Mouse (Mus musculus) stomach, postnatal 0 days (tissue): Measurements from ENCODE around the gene Tsfm. TPM values are rescaled to one million over a fixed set of nuclear protein-coding genes. Genes with fewer than 3 reads are reported as not detected.
A peak's percentile ranks its signal among the peaks of the same experiment; 100 is the strongest.

Source experiments
- ATAC-seq: fragments of 200-750 bp; cut with Nextera tagmentation; 2 replicates; pipeline ENCODE4 v1.8.0; 2017; ENCODE audit not compliant: low FRiP score, low TSS enrichment
- DNase-seq: peaks from one replicate; pipeline ENCODE4 v3.0.0-alpha.2; 2016; ENCODE audit warnings: low spot score
- H3K27ac ChIP-seq: fragments of 300-500 bp; sonication (generic); replicated peaks from 2 replicates; pipeline ENCODE4 v1.5.1; 2014; ENCODE audit warnings: mild to moderate bottlenecking, control low read depth
- H3K27me3 ChIP-seq: fragments of 300-500 bp; sonication (generic); 2 replicates; pipeline ENCODE4 v1.6.1; 2014; ENCODE audit warnings: low read length; ENCODE audit not compliant: control insufficient read depth, insufficient read depth
- H3K36me3 ChIP-seq: fragments of 300-500 bp; sonication (generic); 2 replicates; pipeline ENCODE4 v1.6.1; 2014; ENCODE audit warnings: low read length, mixed read lengths; ENCODE audit not compliant: control insufficient read depth, insufficient read depth
- H3K4me1 ChIP-seq: fragments of 300-500 bp; sonication (generic); replicated peaks from 2 replicates; pipeline ENCODE4 v1.6.1; 2014; ENCODE audit warnings: antibody characterized with exemption; ENCODE audit not compliant: control insufficient read depth, insufficient read depth
- H3K4me2 ChIP-seq: fragments of 300-500 bp; sonication (generic); replicated peaks from 2 replicates; pipeline ENCODE4 v1.6.1; 2014; ENCODE audit warnings: low read depth, mild to moderate bottlenecking, control low read depth, moderate library complexity
- H3K4me3 ChIP-seq: fragments of 300-500 bp; sonication (generic); 2 replicates; pipeline ENCODE4 v1.5.1; 2014; ENCODE audit warnings: low read depth, low read length, control low read depth
- H3K9ac ChIP-seq: fragments of 300-500 bp; sonication (generic); 2 replicates; pipeline ENCODE4 v1.6.1; 2014; ENCODE audit warnings: mild to moderate bottlenecking, low read length, control low read depth, mixed read lengths
- H3K9me3 ChIP-seq: fragments of 300-500 bp; sonication (generic); 2 replicates; pipeline ENCODE4 v1.6.1; 2016; ENCODE audit warnings: low read length; ENCODE audit not compliant: control insufficient read depth
- CTCF ChIP-seq: IDR thresholded peaks from 2 replicates; pipeline ENCODE4 v1.5.1; 2016; ENCODE audit warnings: antibody characterized with exemption, low read depth, mild to moderate bottlenecking, moderate library complexity
- EP300 ChIP-seq: optimal IDR thresholded peaks from 2 replicates; pipeline ENCODE3; 2016; ENCODE audit warnings: antibody characterized with exemption
- WGBS: fragments of 180-500 bp; shearing (Covaris S2); extraction: QIAGEN DNeasy Blood & Tissue Kit; methylation state at CpG from one replicate; pipeline ENCODE4 v1.1.7; 2014; 5-methylcytosine and 5-hydroxymethylcytosine counted together
- polyA plus RNA-seq: library from polyadenylated mRNA; unstranded; fragments of >200 nt; fragmentation: Nextera tagmentation; extraction: Ambion mirVana; gene quantifications from 2 replicates; pipeline ENCODE4 v1.2.1, GENCODE M21; 2015

The Tsfm gene
- polyA plus RNA-seq, 1 experiment from 2014 or later, result 61.3 TPM

DNA sequence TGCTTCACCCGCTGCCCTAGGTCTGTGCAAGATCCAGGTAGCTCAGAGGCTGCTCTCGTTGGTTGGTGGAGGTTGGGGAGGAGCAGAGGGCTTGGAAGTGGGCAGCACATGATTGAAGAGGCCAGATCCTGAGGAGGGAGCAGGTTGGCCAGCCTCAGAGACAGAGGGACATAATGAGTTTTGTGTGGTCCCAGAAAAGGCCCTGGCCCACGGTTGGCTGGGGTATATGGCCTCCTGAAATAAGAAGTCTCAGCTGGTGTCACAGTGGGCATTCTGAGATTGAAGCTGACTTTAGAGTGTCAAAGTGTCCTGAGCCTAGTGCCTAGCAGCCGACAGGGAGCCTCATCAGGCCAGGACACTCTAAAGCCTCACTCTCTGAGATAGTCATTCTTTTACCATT is 45.5 kb downstream of the Tsfm start:
- no peaks in the 10 kb centered on the region for H3K9me3 ChIP-seq
- TF ChIP-seq EP300, result no peak
- no peak for TF ChIP-seq CTCF
- no peaks in the 10 kb centered on the region for H3K27me3 ChIP-seq
- H3K4me2 ChIP-seq, result peak overlapping the region; percentile 83
- peaks cover 37% of the 10 kb centered on the region for H3K4me1 ChIP-seq
- no peak for DNase-seq
- 69% methylated on average over 4 of the region's 4 CpGs for WGBS
- peak overlapping the region; percentile 75 for H3K27ac ChIP-seq
- 0 out of 2 replicates have a peak overlapping the region, but pooled peaks have one; percentile 43 for H3K9ac ChIP-seq
- H3K36me3 ChIP-seq, result peaks cover 6% of the 10 kb centered on the region; the same call in 1 of the 2 replicates
- ATAC-seq, result no peak
- H3K4me3 ChIP-seq, result no peak overlapping the region

- peak overlapping the region; percentile 43 for H3K9ac ChIP-seq
- H3K4me1 ChIP-seq, result peaks cover 37% of the 10 kb centered on the region
- H3K27ac ChIP-seq, result peak overlapping the region; percentile 75
- H3K36me3 ChIP-seq, result peaks cover 6% of the 10 kb centered on the region; the same call in 1 of the 2 replicates
- ATAC-seq (no peak), DNase-seq (no peak)
- H3K27me3 ChIP-seq, result no peaks in the 10 kb centered on the region
- no peaks in the 10 kb centered on the region for H3K9me3 ChIP-seq
- 12% methylated on average over 5 of the region's 5 CpGs for WGBS
- peak overlapping the region; percentile 83 for H3K4me2 ChIP-seq
- no peak overlapping the region; the same call in 1 of the 2 replicates for H3K4me3 ChIP-seq
- TF ChIP-seq EP300 (no peak), CTCF (no peak)
These were observed 46.2 kb downstream of the Tsfm start for GRCm38 (mm10) chr10:126984189-126985004.

DNA sequence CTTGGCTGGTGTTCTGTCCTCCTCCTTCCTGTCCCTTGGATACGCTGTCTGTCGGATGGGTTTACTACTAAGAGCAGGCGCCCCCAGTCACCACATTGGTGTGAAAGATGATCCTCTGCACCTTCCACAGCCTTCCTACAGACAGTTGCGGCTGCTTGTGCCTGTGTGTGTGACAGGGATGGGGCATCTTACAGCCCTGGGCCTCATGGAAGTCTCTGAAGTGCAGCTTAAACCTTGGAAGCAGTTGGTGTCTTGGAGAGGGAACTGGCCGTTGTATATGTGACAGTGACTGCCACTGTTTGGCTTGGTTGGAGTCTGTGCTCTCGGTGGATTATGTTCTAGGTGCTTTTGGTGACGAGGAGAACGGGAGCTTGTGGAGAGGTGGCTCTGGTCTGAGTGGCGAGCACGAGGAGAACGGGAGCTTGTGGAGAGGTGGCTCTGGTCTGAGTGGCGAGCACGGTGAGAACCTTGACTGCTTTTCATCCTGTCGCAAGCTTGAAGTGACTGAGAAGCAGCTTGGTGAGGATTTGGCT is 47.4 kb downstream of the Tsfm start:
- Histone ChIP-seq H3K4me3 (peak overlapping the region; percentile 97), H3K27me3 (no peaks in the 10 kb centered on the region), H3K4me1 (peaks cover 37% of the 10 kb centered on the region), H3K4me2 (peak overlapping the region; percentile 83), H3K9ac (peak overlapping the region; percentile 38; the same call in 1 of the 2 replicates), H3K36me3 (peaks cover 6% of the 10 kb centered on the region; the same call in 1 of the 2 replicates), H3K27ac (peak overlapping the region; percentile 75), H3K9me3 (no peaks in the 10 kb centered on the region)
- no peak for TF ChIP-seq EP300
- no peak for TF ChIP-seq CTCF
- WGBS, result 21% methylated on average over 14 of the region's 14 CpGs
- DNase-seq, result no peak
- no peak for ATAC-seq

GRCm38 (mm10) chr10:126981746-126982145 is 48.9 kb downstream of the Tsfm start:
- H3K36me3 ChIP-seq, result peaks cover 4% of the 10 kb centered on the region; the same call in 1 of the 2 replicates
- H3K27me3 ChIP-seq, result no peaks in the 10 kb centered on the region
- H3K9me3 ChIP-seq, result no peaks in the 10 kb centered on the region
- peak overlapping the region; percentile 38 for H3K9ac ChIP-seq
- peak overlapping the region; percentile 83 for H3K4me2 ChIP-seq
- no peak for ATAC-seq
- peaks cover 30% of the 10 kb centered on the region for H3K4me1 ChIP-seq
- TF ChIP-seq EP300 (no peak), CTCF (no peak)
- peak overlapping the region; percentile 97 for H3K4me3 ChIP-seq
- peak overlapping the region; percentile 75; the same call in 1 of the 2 replicates for H3K27ac ChIP-seq
- DNase-seq, result no peak
- 38% methylated on average over 3 of the region's 3 CpGs for WGBS

GRCm38 (mm10) chr10:126980933-126981530 is 49.6 kb downstream of the Tsfm start:
- H3K27me3 ChIP-seq, result no peaks in the 10 kb centered on the region
- H3K4me1 ChIP-seq, result peaks cover 25% of the 10 kb centered on the region
- TF ChIP-seq CTCF (no peak), EP300 (no peak)
- H3K36me3 ChIP-seq, result peaks cover 4% of the 10 kb centered on the region; the same call in 1 of the 2 replicates
- peak overlapping the region; percentile 97 for H3K4me3 ChIP-seq
- DNase-seq, result no peak
- peak overlapping the region; percentile 100 for H3K27ac ChIP-seq
- WGBS, result 7% methylated on average over 11 of the region's 11 CpGs
- no peaks in the 10 kb centered on the region for H3K9me3 ChIP-seq
- H3K4me2 ChIP-seq, result peak overlapping the region; percentile 83
- peak overlapping the region; percentile 99 for H3K9ac ChIP-seq
- no peak for ATAC-seq
